Mouse (Mus musculus): ENCODE data around the gene Spi1. TPM values are rescaled to one million over a fixed set of nuclear protein-coding genes. Genes with fewer than 3 reads are reported as not detected.

Spi1 gene
- polyA plus RNA-seq, 2 experiments, result 15.6 to 20.5 TPM

DNA sequence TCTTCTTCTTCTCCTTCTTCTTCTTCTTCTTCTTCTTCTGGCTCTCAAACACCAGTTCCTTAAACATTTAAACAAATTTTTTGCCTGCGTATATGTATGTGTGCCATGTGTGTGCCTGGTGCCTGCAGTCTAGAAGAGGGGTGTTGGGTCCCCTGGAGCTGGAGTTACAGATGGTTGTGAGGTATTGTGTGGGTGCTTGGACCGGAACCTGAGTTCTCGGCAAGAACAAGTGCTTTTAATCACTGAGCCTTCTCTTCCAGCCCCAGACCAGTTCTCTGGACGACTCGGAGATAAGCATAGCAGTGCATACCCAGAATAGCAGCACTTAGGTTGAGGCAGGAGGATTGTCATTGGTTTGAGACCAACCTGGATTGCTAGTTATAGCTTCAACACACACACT is 34.7 kb downstream of the Spi1 start:
- 68% methylated on average over 5 of the region's 5 CpGs for WGBS (ENCODE audit: insufficient replicate concordance)
- Histone ChIP-seq H3K4me1 (replicated peaks; ENCODE audit: control insufficient read depth in 2 of 2, insufficient read depth in 2 of 2, low read length in 1 of 2) (peaks cover 13 to 21% of the 10 kb centered on the region in 2 experiments), H3K27me3 (ENCODE audit: control insufficient read depth, insufficient read depth, low read length) (no peaks in the 10 kb centered on the region), H3K9ac (replicated peaks) (no peak overlapping the region), H3K4me2 (ENCODE audit: low read depth) (no peak overlapping the region), H3K9me3 (ENCODE audit: control insufficient read depth, low read length) (no peaks in the 10 kb centered on the region), H3K36me3 (replicated peaks; ENCODE audit: control insufficient read depth, insufficient read depth, low read depth) (no peaks in the 10 kb centered on the region), H3K4me3 (ENCODE audit: insufficient read depth in 1 of 2, low read depth in 2 of 2, low read length in 2 of 2) (no peak overlapping the region), H3K27ac (no peak overlapping the region)
- no peak for DNase-seq (ENCODE audit: low read depth in 3 of 3, low spot score in 3 of 3)
- ATAC-seq (ENCODE audit: insufficient read depth), result no peak
- TF ChIP-seq CTCF (IDR thresholded peaks at IDR 0.05; ENCODE audit: low read depth) (no peak), EP300 (IDR thresholded peaks at IDR 0.05; ENCODE audit: low read depth) (no peak)

GRCm38 (mm10) chr2:91117585-91118275 is 35.5 kb downstream of the Spi1 start, which contains the start of gene Mybpc3:
Gene Mybpc3, plus strand, starts transcription at chr2:91118144.
- no peaks in the 10 kb centered on the region for H3K9me3 ChIP-seq (ENCODE audit: control insufficient read depth, low read length)
- no peaks in the 10 kb centered on the region for H3K36me3 ChIP-seq (replicated peaks; ENCODE audit: control insufficient read depth, insufficient read depth, low read depth)
- TF ChIP-seq EP300 (IDR thresholded peaks at IDR 0.05; ENCODE audit: low read depth) (no peak), CTCF (IDR thresholded peaks at IDR 0.05; ENCODE audit: low read depth) (no peak)
- H3K4me3 ChIP-seq (ENCODE audit: insufficient read depth in 1 of 2, low read depth in 2 of 2, low read length in 2 of 2), result no peak within 1 kb of the TSS
- H3K27ac ChIP-seq, result no peak within 1 kb of the TSS
- no peak for DNase-seq (ENCODE audit: low read depth in 3 of 3, low spot score in 3 of 3)
- peaks cover 11 to 18% of the 10 kb centered on the region in 2 experiments for H3K4me1 ChIP-seq (replicated peaks; ENCODE audit: control insufficient read depth in 2 of 2, insufficient read depth in 2 of 2, low read length in 1 of 2)
- no peak within 1 kb of the TSS for H3K9ac ChIP-seq (replicated peaks)
- no peak within 1 kb of the TSS for H3K4me2 ChIP-seq (ENCODE audit: low read depth)
- WGBS (ENCODE audit: insufficient replicate concordance), result 60% methylated on average over 11 of the region's 11 CpGs
- ATAC-seq (ENCODE audit: insufficient read depth), result no peak
- H3K27me3 ChIP-seq (ENCODE audit: control insufficient read depth, insufficient read depth, low read length), result no peaks in the 10 kb centered on the region

GRCm38 (mm10) chr2:91118647-91119046 is 36.5 kb downstream of the Spi1 start:
- Histone ChIP-seq H3K4me2 (ENCODE audit: low read depth) (no peak overlapping the region), H3K36me3 (replicated peaks; ENCODE audit: control insufficient read depth, insufficient read depth, low read depth) (no peaks in the 10 kb centered on the region)
- no peak for ATAC-seq (ENCODE audit: insufficient read depth)

GRCm38 (mm10) chr2:91119061-91119460 is 36.9 kb downstream of the Spi1 start:
- H3K4me1 ChIP-seq (replicated peaks; ENCODE audit: control insufficient read depth in 2 of 2, insufficient read depth in 2 of 2, low read length in 1 of 2), result peaks cover under 1 to 6% of the 10 kb centered on the region in 2 experiments; a peak in 3 of 4 replicates
- TF ChIP-seq EP300 (IDR thresholded peaks at IDR 0.05; ENCODE audit: low read depth) (no peak), CTCF (IDR thresholded peaks at IDR 0.05; ENCODE audit: low read depth) (no peak)
- ATAC-seq (ENCODE audit: insufficient read depth) (no peak), DNase-seq (ENCODE audit: low read depth in 3 of 3, low spot score in 3 of 3) (no peak)
- H3K4me3 ChIP-seq (ENCODE audit: insufficient read depth in 1 of 2, low read depth in 2 of 2, low read length in 2 of 2), result no peak overlapping the region
- no peak overlapping the region for H3K9ac ChIP-seq (replicated peaks)
- H3K27ac ChIP-seq, result no peak overlapping the region
- WGBS (ENCODE audit: insufficient replicate concordance), result 83% methylated on average over 19 of the region's 19 CpGs
- no peaks in the 10 kb centered on the region for H3K36me3 ChIP-seq (replicated peaks; ENCODE audit: control insufficient read depth, insufficient read depth, low read depth)
- no peaks in the 10 kb centered on the region for H3K9me3 ChIP-seq (ENCODE audit: control insufficient read depth, low read length)
- H3K27me3 ChIP-seq (ENCODE audit: control insufficient read depth, insufficient read depth, low read length), result no peaks in the 10 kb centered on the region
- no peak overlapping the region for H3K4me2 ChIP-seq (ENCODE audit: low read depth)

More at GRCm38 (mm10) chr2:91118647-91119046, 36.5 kb downstream of the Spi1 start:
- H3K9ac ChIP-seq (replicated peaks), result no peak overlapping the region
- H3K4me3 ChIP-seq (ENCODE audit: insufficient read depth in 1 of 2, low read depth in 2 of 2, low read length in 2 of 2), result no peak overlapping the region
- DNase-seq (ENCODE audit: low read depth in 3 of 3, low spot score in 3 of 3), result no peak
- no peaks in the 10 kb centered on the region for H3K9me3 ChIP-seq (ENCODE audit: control insufficient read depth, low read length)
- peaks cover 5 to 10% of the 10 kb centered on the region in 2 experiments for H3K4me1 ChIP-seq (replicated peaks; ENCODE audit: control insufficient read depth in 2 of 2, insufficient read depth in 2 of 2, low read length in 1 of 2)
- H3K27ac ChIP-seq, result no peak overlapping the region
- TF ChIP-seq CTCF (IDR thresholded peaks at IDR 0.05; ENCODE audit: low read depth), result no peak
- no peak for TF ChIP-seq EP300 (IDR thresholded peaks at IDR 0.05; ENCODE audit: low read depth)
- no peaks in the 10 kb centered on the region for H3K27me3 ChIP-seq (ENCODE audit: control insufficient read depth, insufficient read depth, low read length)
- 46% methylated on average over 1 of the region's 1 CpGs for WGBS (ENCODE audit: insufficient replicate concordance)

GRCm38 (mm10) chr2:91119551-91119950 is 37.4 kb downstream of the Spi1 start:
- no peaks in the 10 kb centered on the region for H3K36me3 ChIP-seq (replicated peaks; ENCODE audit: control insufficient read depth, insufficient read depth, low read depth)
- H3K4me2 ChIP-seq (ENCODE audit: low read depth), result no peak overlapping the region
- H3K4me1 ChIP-seq (replicated peaks; ENCODE audit: control insufficient read depth in 2 of 2, insufficient read depth in 2 of 2, low read length in 1 of 2), result peaks cover 0 to under 1% of the 10 kb centered on the region in 2 experiments; a peak in 2 of 4 replicates
- WGBS (ENCODE audit: insufficient replicate concordance), result 63% methylated on average over 6 of the region's 6 CpGs
- no peaks in the 10 kb centered on the region for H3K27me3 ChIP-seq (ENCODE audit: control insufficient read depth, insufficient read depth, low read length)
- DNase-seq (ENCODE audit: low read depth in 3 of 3, low spot score in 3 of 3) (no peak), ATAC-seq (ENCODE audit: insufficient read depth) (no peak)
- no peak for TF ChIP-seq EP300 (IDR thresholded peaks at IDR 0.05; ENCODE audit: low read depth)
- TF ChIP-seq CTCF (IDR thresholded peaks at IDR 0.05; ENCODE audit: low read depth), result no peak
- H3K27ac ChIP-seq, result no peak overlapping the region
- H3K9me3 ChIP-seq (ENCODE audit: control insufficient read depth, low read length), result no peaks in the 10 kb centered on the region
- no peak overlapping the region for H3K4me3 ChIP-seq (ENCODE audit: insufficient read depth in 1 of 2, low read depth in 2 of 2, low read length in 2 of 2)
- no peak overlapping the region for H3K9ac ChIP-seq (replicated peaks)
